Mouse (Mus musculus) cerebellum, adult 2 months (tissue): Measurements from ENCODE around the gene Nek2. TPM values are rescaled to one million over a fixed set of nuclear protein-coding genes. Genes with fewer than 3 reads are reported as not detected.

Experiments
- DNase-seq, 2 experiments: peaks; one replicate each; pipeline ENCODE4 v3.0.0; 2021
- H3K27ac ChIP-seq: fragments of 200-500 bp; 2 replicates; pipeline ENCODE4 v1.5.1; 2012; ENCODE audit warnings: low read length, control low read depth, inconsistent platforms; ENCODE audit not compliant: insufficient read depth
- H3K27me3 ChIP-seq: fragments of 200-500 bp; 2 replicates; pipeline ENCODE4 v1.6.1; 2012; ENCODE audit warnings: inconsistent platforms, mild to moderate bottlenecking, low read length, moderate library complexity; ENCODE audit not compliant: control insufficient read depth, insufficient read depth
- H3K4me1 ChIP-seq: fragments of 200-500 bp; 2 replicates; pipeline ENCODE4 v1.6.1; 2011; ENCODE audit warnings: low read length; ENCODE audit not compliant: control insufficient read depth, insufficient read depth
- H3K4me3 ChIP-seq: fragments of 200-500 bp; replicated peaks from 2 replicates; pipeline ENCODE3; 2011; ENCODE audit warnings: mild to moderate bottlenecking, low read depth, low read length, control low read depth; ENCODE audit not compliant: insufficient read depth
- CTCF ChIP-seq: fragments of 200-500 bp; IDR thresholded peaks from 2 replicates; pipeline ENCODE4 v1.5.1; 2011; ENCODE audit warnings: low read depth, mild to moderate bottlenecking, control low read depth, low read length, moderate library complexity, borderline replicate concordance; ENCODE audit not compliant: insufficient read depth
- POLR2A ChIP-seq: fragments of 200-500 bp; IDR thresholded peaks from 2 replicates; pipeline ENCODE4 v1.6.1; 2011; ENCODE audit warnings: low read length, control low read depth, borderline replicate concordance; ENCODE audit not compliant: insufficient read depth
- whole genome bisulfite sequencing: fragments of 180-500 bp; shearing (Covaris S2); methylation state at CpG from one replicate; pipeline ENCODE4 v1.1.7; 2018; 5-methylcytosine and 5-hydroxymethylcytosine counted together
- polyA plus RNA-seq: library from polyadenylated mRNA; depleted of rRNA; stranded (reverse); fragments of >200 nt; gene quantifications from 2 replicates; pipeline ENCODE4 v1.2.3, GENCODE M21; 2012

The Nek2 gene
- polyA plus RNA-seq, 1 experiment, result 4.5 TPM

- no peaks in the 10 kb centered on the region for H3K27me3 ChIP-seq
- H3K27ac ChIP-seq, result no peak overlapping the region
- 76% methylated on average over 5 of the region's 5 CpGs for WGBS
- no peak for DNase-seq
- H3K4me1 ChIP-seq, result no peaks in the 10 kb centered on the region; the same call in 1 of the 2 replicates
- no peak overlapping the region for H3K4me3 ChIP-seq
- TF ChIP-seq CTCF (no peak), POLR2A (no peak)
Measured at GRCm38 (mm10) chr1:191854716-191855115, 33.5 kb downstream of the Nek2 start.

GRCm38 (mm10) chr1:191855136-191855878 lies 34.1 kb downstream of the Nek2 start:
- WGBS, result 79% methylated on average over 10 of the region's 10 CpGs
- H3K27me3 ChIP-seq, result no peaks in the 10 kb centered on the region
- TF ChIP-seq POLR2A, result no peak
- TF ChIP-seq CTCF, result no peak
- DNase-seq, result no peak
- H3K27ac ChIP-seq, result no peak overlapping the region
- no peak overlapping the region for H3K4me3 ChIP-seq
- H3K4me1 ChIP-seq, result no peaks in the 10 kb centered on the region; the same call in 1 of the 2 replicates

GRCm38 (mm10) chr1:191856886-191857651 lies 35.8 kb downstream of the Nek2 start:
- H3K4me1 ChIP-seq, result no peaks in the 10 kb centered on the region; the same call in 1 of the 2 replicates

GRCm38 (mm10) chr1:191858136-191858535 lies 36.9 kb downstream of the Nek2 start:
- H3K27ac ChIP-seq, result no peak overlapping the region
- H3K4me3 ChIP-seq, result no peak overlapping the region
- no peaks in the 10 kb centered on the region for H3K27me3 ChIP-seq
- no peak for DNase-seq
- H3K4me1 ChIP-seq, result no peaks in the 10 kb centered on the region; the same call in 1 of the 2 replicates
- TF ChIP-seq POLR2A (no peak), CTCF (no peak)

More at GRCm38 (mm10) chr1:191856886-191857651, 35.8 kb downstream of the Nek2 start:
- 65% methylated on average over 5 of the region's 5 CpGs for WGBS
- no peak overlapping the region for H3K27ac ChIP-seq
- H3K27me3 ChIP-seq, result no peaks in the 10 kb centered on the region
- H3K4me3 ChIP-seq, result no peak overlapping the region
- TF ChIP-seq CTCF (no peak), POLR2A (no peak)
- DNase-seq, result peak; percentile 18 to 49

GRCm38 (mm10) chr1:191859847-191860246 lies 38.6 kb downstream of the Nek2 start:
- H3K4me3 ChIP-seq, result no peak overlapping the region
- TF ChIP-seq POLR2A (no peak), CTCF (no peak)
- H3K27ac ChIP-seq, result no peak overlapping the region
- DNase-seq, result no peak
- peaks cover 8% of the 10 kb centered on the region for H3K4me1 ChIP-seq
- H3K27me3 ChIP-seq, result no peaks in the 10 kb centered on the region
- WGBS, result 32% methylated on average over 3 of the region's 3 CpGs

GRCm38 (mm10) chr1:191861247-191861646 lies 40.0 kb downstream of the Nek2 start:
- WGBS, result 88% methylated on average over 5 of the region's 5 CpGs
- TF ChIP-seq CTCF (no peak), POLR2A (no peak)
- H3K4me1 ChIP-seq, result peaks cover 8% of the 10 kb centered on the region
- H3K4me3 ChIP-seq, result no peak overlapping the region
- H3K27ac ChIP-seq, result no peak overlapping the region
- no peaks in the 10 kb centered on the region for H3K27me3 ChIP-seq
- no peak for DNase-seq

- peak; percentile 24 to 45 for DNase-seq
- Histone ChIP-seq H3K27me3 (no peaks in the 10 kb centered on the region), H3K4me1 (peaks cover 8% of the 10 kb centered on the region), H3K4me3 (no peak overlapping the region), H3K27ac (no peak overlapping the region)
- 19% methylated on average over 4 of the region's 4 CpGs for WGBS
- TF ChIP-seq CTCF, result no peak
- no peak for TF ChIP-seq POLR2A
Measured at GRCm38 (mm10) chr1:191863833-191864550, 42.7 kb downstream of the Nek2 start.

GRCm38 (mm10) chr1:191864551-191865027 lies 43.3 kb downstream of the Nek2 start:
- no peak overlapping the region for H3K4me3 ChIP-seq
- H3K27ac ChIP-seq, result no peak overlapping the region
- H3K4me1 ChIP-seq, result peaks cover 8% of the 10 kb centered on the region
- peak in 1 of 2 experiments; percentile 8 for DNase-seq
- WGBS, result 53% methylated on average over 8 of the region's 8 CpGs
- no peaks in the 10 kb centered on the region for H3K27me3 ChIP-seq
- TF ChIP-seq POLR2A, result no peak
- no peak for TF ChIP-seq CTCF
